Mouse (Mus musculus) thymus, adult 2 months (tissue): ENCODE measurements around the gene Exog.

ENCODE experiments used
- CTCF ChIP-seq: fragments of 200-500 bp; IDR thresholded peaks from 2 replicates; pipeline ENCODE4 v1.5.1; 2012; ENCODE audit warnings: mild to moderate bottlenecking, control low read depth, low read length, moderate library complexity, borderline replicate concordance; ENCODE audit not compliant: control insufficient read depth, poor library complexity, insufficient read depth; ENCODE audit errors: extremely low read depth
- POLR2A ChIP-seq: fragments of 200-500 bp; IDR thresholded peaks from 2 replicates; pipeline ENCODE4 v1.6.1; 2012; ENCODE audit warnings: mild to moderate bottlenecking, low read length, control low read depth, moderate library complexity; ENCODE audit not compliant: control insufficient read depth, poor library complexity, insufficient read depth; ENCODE audit errors: extremely low read depth

GRCm38 (mm10) chr9:119473011-119473410, 28.3 kb downstream of the Exog start:
- no peak for TF ChIP-seq POLR2A
- no peak for TF ChIP-seq CTCF
